Mouse (Mus musculus) left cerebral cortex, adult 18-20 months (tissue): Measurements from ENCODE around the gene Wdr90. TPM values are rescaled to one million over a fixed set of nuclear protein-coding genes. Genes with fewer than 3 reads are reported as not detected.
"Not testable (repeated sequence)": the region's sequence is repeated elsewhere in the genome, so short reads cannot be mapped to it uniquely, and the experiment has no call there.

ENCODE experiments used
- DNase-seq, 2 experiments: peaks; one replicate each; pipeline ENCODE4 v3.0.0; 2021 to 2022; ENCODE audit warnings: low spot score in 2 of 2, mixed read lengths in 1 of 2
- microRNA-seq, 2 experiments: library from miRNA; unstranded; fragments of <30 nt; microRNA quantifications; one replicate each; pipeline ENCODE4 v1.2.0; 2021
- total RNA-seq, 2 experiments: library from RNA; stranded (reverse); gene quantifications; 2 replicates each; pipeline ENCODE4 v1.2.3; 2021

Gene Wdr90
- total RNA-seq, 2 experiments from 2014 or later, result 26.0 to 31.5 TPM

DNA sequence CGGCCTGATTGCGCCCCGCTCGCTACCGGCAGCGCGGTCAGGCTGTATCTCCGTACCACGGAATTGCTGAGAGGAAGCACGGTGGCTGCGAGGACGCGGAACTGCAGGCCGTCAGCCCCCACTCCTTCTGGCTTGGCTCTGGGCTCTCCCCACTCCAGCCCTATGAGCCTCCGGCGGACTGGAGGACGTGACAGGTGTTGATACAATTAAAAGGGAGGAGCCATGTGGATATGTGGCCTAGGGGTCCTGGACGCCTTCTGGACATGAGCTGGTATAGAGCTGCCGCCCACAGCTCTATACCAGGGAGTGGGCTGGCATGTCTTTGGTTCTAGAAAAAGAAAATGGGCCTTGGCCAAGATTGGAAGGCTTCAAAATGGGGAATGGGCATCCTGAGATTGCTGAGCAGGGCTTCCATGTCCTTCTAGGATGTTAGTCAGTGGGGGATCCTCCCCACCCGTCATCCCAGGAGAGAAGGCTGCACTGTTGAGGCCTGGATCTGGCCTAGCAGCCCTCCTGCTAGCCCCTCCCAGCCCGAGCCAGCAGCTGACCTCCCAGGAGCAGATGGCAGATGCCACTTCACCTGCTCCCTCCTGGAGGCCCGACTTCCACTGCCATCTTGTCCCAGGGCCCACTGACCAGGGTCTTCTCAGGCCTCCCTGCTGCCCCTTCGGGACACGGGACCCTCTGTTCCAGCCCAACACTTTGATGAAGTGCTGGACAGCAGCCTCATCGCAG, 51.5 kb downstream of the Wdr90 start:
- DNase-seq, result peak in 1 of 2 experiments; percentile 40

DNA sequence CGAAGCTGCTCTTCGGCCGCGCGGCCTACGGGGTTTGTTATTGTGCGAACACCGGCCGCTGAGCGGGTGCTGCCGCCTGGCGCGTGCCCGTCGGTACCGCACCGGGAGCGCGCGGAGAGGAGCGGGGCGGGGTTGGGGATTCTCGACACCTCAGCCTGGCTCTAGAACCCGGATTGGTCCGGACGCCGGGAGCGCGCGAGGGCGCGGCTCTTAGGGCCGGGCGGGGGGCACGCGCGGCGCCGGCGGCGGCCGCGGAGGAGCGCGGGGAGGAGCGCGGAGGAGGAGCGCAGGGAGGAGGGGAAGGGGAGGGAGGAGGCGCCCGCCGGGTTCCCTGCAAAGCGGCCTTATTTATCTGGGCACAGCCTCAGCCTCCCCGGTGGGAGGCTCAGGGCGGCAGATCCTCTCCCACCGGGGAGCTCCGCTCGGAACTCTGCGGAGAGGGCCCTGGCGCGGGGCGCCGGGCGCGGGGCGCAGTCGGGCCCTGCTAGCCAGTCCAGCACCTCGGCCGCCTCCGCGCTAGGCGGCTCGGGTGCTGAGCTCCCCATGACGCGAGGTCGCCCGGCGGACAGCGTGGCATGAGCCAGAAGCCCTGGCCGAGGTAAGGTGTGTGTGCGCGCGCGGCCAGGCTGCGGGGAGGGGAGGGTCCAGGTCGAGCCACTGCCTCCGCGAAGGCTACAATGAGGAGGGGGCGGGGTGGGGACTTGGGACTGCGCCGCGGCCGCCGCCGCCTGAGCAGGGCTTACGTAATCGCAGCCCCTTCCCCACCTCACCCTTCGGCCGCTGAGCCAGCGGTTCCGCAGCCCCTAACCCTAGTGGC, 52.3 kb downstream of the Wdr90 start, which contains the start of gene Fbxl16:
Gene Fbxl16 (plus strand): TSS at position 297 of the 817 bp plus-strand sequence.
- DNase-seq, result peak; percentile 86 to 95

DNA sequence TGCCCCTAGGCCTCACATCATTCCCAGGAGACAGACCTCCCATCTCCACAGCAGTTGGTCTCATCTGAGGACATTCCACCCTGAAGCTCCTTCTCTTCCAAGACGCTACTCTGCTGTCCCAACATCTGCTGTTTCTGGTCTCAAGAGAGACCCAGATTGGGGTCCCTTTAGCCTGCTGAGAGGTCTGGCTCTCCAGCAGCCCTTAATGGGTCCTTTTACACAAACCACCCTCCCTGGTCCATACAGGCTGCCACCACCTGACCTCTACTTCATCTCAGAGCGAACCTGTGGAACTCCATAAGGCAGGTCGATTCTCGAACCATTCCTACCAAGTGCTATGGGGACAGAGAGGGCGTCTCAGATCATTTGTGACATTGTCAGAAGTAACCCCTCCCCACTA, 53.3 kb downstream of the Wdr90 start:
- DNase-seq, result no peak

DNA sequence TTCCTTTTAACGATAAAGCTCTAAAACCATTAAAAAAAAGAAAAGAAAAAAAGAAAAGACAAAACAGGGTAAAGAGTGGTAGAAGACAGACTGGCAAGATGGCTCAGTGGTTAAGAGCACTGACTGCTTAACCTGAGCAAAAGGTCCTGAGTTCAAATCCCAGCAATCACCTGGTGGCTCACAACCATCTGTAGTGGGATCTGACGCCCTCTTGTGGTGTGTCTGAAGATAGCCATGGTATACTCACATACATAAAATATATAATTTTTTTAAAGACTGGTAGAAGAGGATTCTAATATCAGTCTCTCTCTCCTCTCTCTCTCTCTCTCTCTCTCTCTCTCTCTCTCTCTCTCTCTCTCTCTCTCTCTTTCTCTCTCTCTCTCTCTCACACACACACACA, 53.8 kb downstream of the Wdr90 start:
- DNase-seq, result not testable (repeated sequence)

DNA sequence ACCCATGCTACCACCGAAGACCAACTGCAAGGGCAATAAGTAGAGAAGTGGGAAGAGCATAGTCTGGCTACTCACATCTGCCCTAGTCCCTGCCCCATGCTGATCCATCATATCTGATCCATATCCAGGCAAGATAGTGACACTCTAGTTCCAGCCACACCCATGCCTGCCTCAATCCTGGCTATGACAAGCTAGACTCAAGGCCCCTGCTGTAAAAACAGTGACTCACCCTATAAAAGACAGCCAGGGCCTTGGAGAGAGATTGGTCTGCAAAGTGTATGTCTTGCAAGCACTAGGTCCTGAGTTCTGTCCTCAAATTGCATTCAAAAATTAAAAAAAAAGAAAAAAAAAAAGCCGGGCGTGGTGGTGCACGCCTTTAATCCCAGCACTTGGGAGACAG, 54.8 kb downstream of the Wdr90 start:
- no peak for DNase-seq

DNA sequence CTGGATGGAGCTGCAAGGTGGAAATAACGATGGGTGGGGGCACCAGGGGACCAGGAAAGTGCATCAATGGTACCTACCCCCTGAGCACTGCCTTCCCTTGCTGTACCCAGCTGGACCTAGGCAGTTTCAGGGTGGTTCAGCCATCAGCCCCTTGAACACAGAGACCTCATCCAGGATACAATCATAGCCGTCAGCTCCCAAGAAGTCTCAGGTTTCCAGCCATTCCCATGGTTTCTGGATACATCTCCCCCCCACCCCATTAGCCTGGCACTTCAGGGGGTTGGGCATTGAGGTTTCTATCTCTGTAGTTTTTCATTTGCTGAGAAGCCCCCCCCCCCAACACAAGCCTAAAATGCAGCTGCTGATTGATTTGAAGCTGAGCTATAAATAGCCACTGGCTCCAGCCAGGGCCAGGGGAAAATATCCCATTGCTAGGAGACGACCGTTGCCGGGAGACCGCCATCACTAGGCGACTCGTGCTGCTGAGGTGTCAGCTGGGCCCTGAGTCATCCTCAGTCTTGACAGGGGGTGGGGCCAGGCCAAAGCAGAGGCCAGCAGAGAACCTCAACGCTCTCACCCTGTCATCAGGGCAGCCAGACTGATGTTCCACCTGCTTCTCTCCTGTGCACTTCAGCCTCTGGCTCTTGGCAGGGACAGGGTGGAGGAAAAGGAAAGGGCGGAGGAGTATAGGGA, 58.3 kb downstream of the Wdr90 start:
- DNase-seq, result peak; percentile 73 to 83

DNA sequence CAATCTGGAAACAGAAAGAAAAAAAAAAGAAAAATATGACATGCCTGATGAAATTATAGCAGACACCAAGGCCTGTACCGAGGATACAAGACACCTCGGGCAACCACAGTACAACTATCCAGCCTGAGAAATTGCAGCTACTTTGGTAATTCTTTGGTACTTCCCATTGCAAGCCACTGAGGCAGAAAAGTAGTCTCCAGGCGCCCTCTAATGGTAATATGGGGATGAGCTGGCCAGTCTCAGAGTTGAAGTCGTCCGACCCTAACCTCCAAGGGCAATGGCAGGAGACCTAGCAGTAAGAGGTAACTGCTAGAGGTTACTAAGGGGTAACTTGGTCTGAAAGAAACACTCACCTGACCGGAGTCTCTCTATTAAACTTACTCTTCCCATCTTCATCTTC, 60.3 kb downstream of the Wdr90 start:
- DNase-seq, result peak; percentile 65 to 70

DNA sequence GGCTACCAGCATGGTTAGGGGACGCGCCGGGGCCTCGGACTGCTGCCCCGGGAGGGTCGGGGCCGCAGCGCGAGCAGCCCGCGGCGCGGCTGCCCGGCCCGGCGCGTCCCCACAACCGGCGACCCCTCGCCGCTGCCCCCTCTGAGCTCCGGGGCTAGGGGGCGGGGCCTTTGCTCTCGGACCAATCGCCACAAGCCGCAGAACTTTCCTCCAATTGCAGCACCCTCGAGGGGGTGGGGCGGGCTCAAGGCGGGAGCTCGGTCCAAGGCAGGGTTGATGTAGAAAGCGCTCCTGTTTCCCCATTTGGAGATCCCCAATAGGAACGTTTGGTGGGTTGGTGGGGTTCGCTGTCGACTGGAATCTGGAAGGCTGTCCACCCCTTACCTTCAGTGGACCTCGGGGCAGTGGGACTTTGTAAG, 64.3 kb downstream of the Wdr90 start, which contains the start of gene Metrn:
Gene Metrn (minus strand): TSS at position 186 of the 419 bp plus-strand sequence.
- peak; percentile 69 to 75 for DNase-seq

DNA sequence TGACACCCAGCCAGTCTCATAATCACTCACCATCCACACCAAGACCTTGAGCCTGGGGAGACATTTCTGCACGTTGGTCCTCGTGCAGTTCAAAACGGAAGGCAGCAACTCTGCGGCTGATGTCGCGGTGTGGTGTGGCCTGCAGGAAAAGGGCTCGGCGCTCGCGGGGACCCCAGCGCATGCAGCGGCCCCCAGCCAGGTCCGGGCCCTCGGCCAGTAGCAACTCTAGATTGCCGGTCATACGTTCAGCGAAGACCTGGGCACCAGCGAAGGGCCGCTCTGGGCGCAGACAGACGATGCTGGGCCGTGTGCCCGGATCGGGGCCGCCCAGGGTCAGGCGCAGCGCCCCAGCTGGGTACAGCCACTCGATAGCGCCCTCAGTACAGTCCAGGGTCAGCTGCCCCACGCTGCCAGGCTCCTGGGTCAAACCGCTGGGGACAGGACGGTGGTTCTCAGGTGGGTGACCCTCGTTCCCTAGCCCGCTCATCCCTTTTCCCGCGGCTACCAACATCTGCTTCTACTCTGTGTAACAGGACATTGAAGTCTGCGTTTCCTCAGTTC, 65.0 kb downstream of the Wdr90 start:
- no peak for DNase-seq

DNA sequence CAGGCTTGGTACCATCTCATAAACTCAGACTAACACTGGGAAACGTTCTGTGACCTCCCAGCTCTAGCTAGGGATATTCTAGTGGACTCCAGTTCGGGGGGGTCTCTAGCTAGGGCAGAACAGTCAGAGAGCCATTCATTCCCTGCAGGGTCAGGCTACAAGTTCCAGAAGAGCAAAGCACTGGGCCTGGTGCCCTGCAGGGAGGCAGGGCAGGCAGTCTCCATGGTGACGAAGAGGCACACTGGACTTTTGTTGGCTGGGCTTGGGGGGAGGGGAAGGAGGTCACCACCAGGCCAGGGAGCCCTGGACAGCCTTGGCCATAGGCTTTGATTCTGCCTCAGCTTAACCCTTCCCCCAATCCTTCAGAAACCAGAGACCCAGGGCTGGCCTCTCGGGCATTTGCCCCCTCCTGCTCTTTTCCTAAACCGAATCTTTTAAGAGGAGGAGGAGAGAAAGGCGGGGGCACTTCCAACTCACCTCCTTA, 65.7 kb downstream of the Wdr90 start, which contains the start of gene AC134908.4:
Gene AC134908.4 (minus strand): TSS at position 51 of the 484 bp plus-strand sequence.
- peak in 1 of 2 experiments; percentile 49 for DNase-seq

DNA sequence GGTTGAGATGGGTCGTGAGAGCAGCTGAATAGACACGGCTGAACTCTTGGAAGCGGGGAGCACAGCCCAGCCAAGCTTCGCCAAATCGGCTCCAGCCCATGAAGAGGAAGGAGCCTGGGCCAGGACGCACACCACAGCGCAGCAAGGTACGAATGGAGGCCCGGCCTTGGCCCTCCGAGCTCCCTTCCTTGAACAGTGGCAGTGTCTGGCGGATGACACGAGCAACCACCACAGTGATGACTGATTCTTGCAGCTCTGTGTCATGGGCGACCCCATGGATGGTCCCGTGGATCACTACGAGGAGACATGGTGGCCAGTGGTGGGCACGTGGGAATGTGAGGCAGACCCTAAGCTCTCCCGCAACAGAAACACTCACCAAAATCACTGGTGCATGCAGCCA, 66.3 kb downstream of the Wdr90 start:
- DNase-seq, result no peak

Small RNAs within 50 kb of the gene (microRNA-seq; reads per million reads assigned to microRNA genes)
- gene Mir3082, result 1.3 to 3.2 reads per million in 2 experiments

Other genes with a start within 250 kb of the Wdr90 start
- 100 to 1,000 TPM; 151 to 157 TPM for gene Gng13, start 144.3 kb downstream of the Wdr90 start, total RNA-seq
- gene Chtf18, start 134.1 kb downstream of the Wdr90 start, total RNA-seq, result 1 to 10 TPM; 1.2 to 1.5 TPM
- 10 to 100 TPM; 60.9 to 64.4 TPM for gene Rpusd1, start 133.8 kb downstream of the Wdr90 start, total RNA-seq
- gene Mslnl, start 125.5 kb downstream of the Wdr90 start, total RNA-seq, result under 1 TPM; 0.44 to 0.75 TPM
- gene Msln, start 107.1 kb downstream of the Wdr90 start, total RNA-seq, result 1 to 10 TPM; 2.3 to 2.5 TPM
- gene Narfl, start 87.7 kb downstream of the Wdr90 start, total RNA-seq, result 10 to 100 TPM; 31.3 to 37.1 TPM
- 100 to 1,000 TPM; 112 to 119 TPM for gene Haghl, start 75.8 kb downstream of the Wdr90 start, total RNA-seq
- gene Ccdc78, start 74.9 kb downstream of the Wdr90 start, total RNA-seq, result under 1 TPM in 1 of 2 experiments, not detected in 1; 0.19 TPM
- 10 to 100 TPM; 92.7 to 99.1 TPM for gene Fam173a, start 68.6 kb downstream of the Wdr90 start, total RNA-seq
- 1 to 10 TPM in 1 of 2 experiments, not detected in 1; 1.4 TPM for gene AC134908.4, start 65.8 kb downstream of the Wdr90 start, total RNA-seq
- gene Metrn, start 64.4 kb downstream of the Wdr90 start, total RNA-seq, result 10 to 100 TPM; 70.9 to 78.2 TPM
- 100 to 1,000 TPM; 588 to 680 TPM for gene Fbxl16, start 52.4 kb downstream of the Wdr90 start, total RNA-seq
- gene Wdr24, start 37.9 kb downstream of the Wdr90 start, total RNA-seq, result 10 to 100 TPM; 22.5 to 25.1 TPM
- 10 to 100 TPM; 43.5 to 52.3 TPM for gene Jmjd8, start 32.6 kb downstream of the Wdr90 start, total RNA-seq
- 100 to 1,000 TPM; 178 to 180 TPM for gene Stub1, start 28.1 kb downstream of the Wdr90 start, total RNA-seq
- 10 to 100 TPM; 40.6 to 42.4 TPM for gene Rhbdl1, start 24.2 kb downstream of the Wdr90 start, total RNA-seq
- 10 to 100 TPM; 20.7 to 23.7 TPM for gene Gm20683, start 19.7 kb downstream of the Wdr90 start, total RNA-seq
- gene Rhot2, start 16.6 kb downstream of the Wdr90 start, total RNA-seq, result 10 to 100 TPM; 89.5 to 92.8 TPM
- gene Mcrip2, start 7.3 kb upstream of the Wdr90 start, total RNA-seq, result 10 to 100 TPM; 20.0 to 25.6 TPM
- 10 to 100 TPM; 38.7 to 40.2 TPM for gene Mettl26, start 13.6 kb upstream of the Wdr90 start, total RNA-seq
- 1 to 10 TPM; 1.4 to 1.7 TPM for gene Wfikkn1, start 19.4 kb upstream of the Wdr90 start, total RNA-seq
- gene Rab40c, start 58.2 kb upstream of the Wdr90 start, total RNA-seq, result 10 to 100 TPM; 41.2 TPM
- 100 to 1,000 TPM; 103 to 113 TPM for gene Pigq, start 83.4 kb upstream of the Wdr90 start, total RNA-seq
- under 1 TPM; 0.54 to 0.98 TPM for gene Nhlrc4, start 83.5 kb upstream of the Wdr90 start, total RNA-seq
- under 1 TPM; 0.37 to 0.65 TPM for gene A930017K11Rik, start 91.1 kb upstream of the Wdr90 start, total RNA-seq
- 10 to 100 TPM; 50.6 to 51.4 TPM for gene Capn15, start 124.3 kb upstream of the Wdr90 start, total RNA-seq
- gene Rab11fip3, start 208.1 kb upstream of the Wdr90 start, total RNA-seq, result 10 to 100 TPM; 97.8 to 98.4 TPM
- gene Decr2, start 228.8 kb upstream of the Wdr90 start, total RNA-seq, result 10 to 100 TPM; 29.9 to 35.5 TPM
- gene Nme4, start 234.1 kb upstream of the Wdr90 start, total RNA-seq, result 1 to 10 TPM; 3.2 to 3.9 TPM